Mouse (Mus musculus) midbrain, postnatal 0 days (tissue): Measurements from ENCODE around the gene Hoxa11. TPM values are rescaled to one million over a fixed set of nuclear protein-coding genes. Genes with fewer than 3 reads are reported as not detected.
A peak's percentile ranks its signal among the peaks of the same experiment; 100 is the strongest.

Source experiments
- ATAC-seq: fragments of 200-750 bp; cut with Nextera tagmentation; 2 replicates; pipeline ENCODE4 v1.8.0; 2017; ENCODE audit warnings: moderate number of reproducible peaks, mild to moderate bottlenecking, moderate TSS enrichment, moderate library complexity; ENCODE audit not compliant: low FRiP score
- DNase-seq: peaks from one replicate; pipeline ENCODE4 v3.0.0-alpha.2; 2015; ENCODE audit warnings: low spot score
- H3K27ac ChIP-seq: fragments of 300-500 bp; sonication (generic); 2 replicates; pipeline ENCODE4 v1.5.1; 2014; ENCODE audit warnings: low read depth, mild to moderate bottlenecking, low read length, mixed read lengths
- H3K27me3 ChIP-seq: fragments of 300-500 bp; sonication (generic); 2 replicates; pipeline ENCODE4 v1.6.1; 2014; ENCODE audit warnings: low read length, control low read depth, mixed read lengths; ENCODE audit not compliant: insufficient read depth
- H3K36me3 ChIP-seq: fragments of 300-500 bp; sonication (generic); 2 replicates; pipeline ENCODE4 v1.6.1; 2014; ENCODE audit warnings: low read length, control low read depth, mixed read lengths; ENCODE audit not compliant: insufficient read depth
- H3K4me1 ChIP-seq: fragments of 300-500 bp; sonication (generic); 2 replicates; pipeline ENCODE4 v1.6.1; 2014; ENCODE audit warnings: mild to moderate bottlenecking, control low read depth, antibody characterized with exemption, low read length, mixed read lengths; ENCODE audit not compliant: insufficient read depth
- H3K4me2 ChIP-seq: fragments of 300-500 bp; sonication (generic); 2 replicates; pipeline ENCODE4 v1.6.1; 2014; ENCODE audit warnings: low read depth, mild to moderate bottlenecking, low read length, mixed read lengths; ENCODE audit not compliant: poor library complexity, severe bottlenecking
- H3K4me3 ChIP-seq: fragments of 300-500 bp; sonication (generic); 2 replicates; pipeline ENCODE4 v1.5.1; 2014; ENCODE audit warnings: low read depth, mild to moderate bottlenecking, low read length, moderate library complexity
- H3K9ac ChIP-seq: fragments of 300-500 bp; sonication (generic); replicated peaks from 2 replicates; pipeline ENCODE4 v1.6.1; 2014; ENCODE audit warnings: mild to moderate bottlenecking, low read length, moderate library complexity, mixed read lengths; ENCODE audit not compliant: poor library complexity, severe bottlenecking
- H3K9me3 ChIP-seq: fragments of 300-500 bp; sonication (generic); 2 replicates; pipeline ENCODE4 v1.6.1; 2016; ENCODE audit warnings: low read length, control low read depth
- CTCF ChIP-seq: IDR thresholded peaks from 2 replicates; pipeline ENCODE4 v1.5.1; 2016; ENCODE audit warnings: antibody characterized with exemption, mild to moderate bottlenecking
- WGBS: fragments of 180-500 bp; shearing (Covaris S2); extraction: QIAGEN DNeasy Blood & Tissue Kit; methylation state at CpG from one replicate; pipeline ENCODE4 v1.1.7; 2014; 5-methylcytosine and 5-hydroxymethylcytosine counted together
- polyA plus RNA-seq: library from polyadenylated mRNA; unstranded; fragments of >200 nt; fragmentation: Nextera tagmentation; extraction: Ambion mirVana; gene quantifications from 2 replicates; pipeline ENCODE4 v1.2.1, GENCODE M21; 2015
- total RNA-seq: library from RNA; depleted of rRNA; stranded (reverse); fragments of >200 nt; gene quantifications from 2 replicates; pipeline ENCODE4 v1.2.3, GENCODE M21; 2014

The Hoxa11 gene
- total and polyA plus RNA-seq, 2 experiments from 2014 or later: not detected

DNA sequence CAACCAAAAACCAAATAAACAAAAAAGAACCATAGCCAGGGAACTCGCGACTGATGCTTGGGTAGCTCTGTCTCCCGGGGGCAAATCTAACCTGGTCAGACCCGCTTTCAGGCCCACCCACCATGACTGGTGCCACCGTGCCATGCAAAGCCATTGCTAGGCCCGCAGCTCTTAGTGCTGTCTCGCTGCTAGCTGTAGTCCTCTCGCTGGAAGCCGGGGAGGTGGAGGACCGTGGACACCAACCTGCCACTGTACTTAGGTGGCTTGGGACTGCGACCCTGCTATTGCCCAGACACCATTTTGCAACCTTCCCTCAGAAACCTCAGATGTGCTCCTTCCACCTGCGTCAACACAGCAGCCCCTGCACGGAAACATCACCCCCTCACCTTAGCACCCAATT is 33.6 kb downstream of the Hoxa11 start:
- peaks cover 96% of the 10 kb centered on the region for H3K27me3 ChIP-seq
- H3K4me2 ChIP-seq: no peak overlapping the region

DNA sequence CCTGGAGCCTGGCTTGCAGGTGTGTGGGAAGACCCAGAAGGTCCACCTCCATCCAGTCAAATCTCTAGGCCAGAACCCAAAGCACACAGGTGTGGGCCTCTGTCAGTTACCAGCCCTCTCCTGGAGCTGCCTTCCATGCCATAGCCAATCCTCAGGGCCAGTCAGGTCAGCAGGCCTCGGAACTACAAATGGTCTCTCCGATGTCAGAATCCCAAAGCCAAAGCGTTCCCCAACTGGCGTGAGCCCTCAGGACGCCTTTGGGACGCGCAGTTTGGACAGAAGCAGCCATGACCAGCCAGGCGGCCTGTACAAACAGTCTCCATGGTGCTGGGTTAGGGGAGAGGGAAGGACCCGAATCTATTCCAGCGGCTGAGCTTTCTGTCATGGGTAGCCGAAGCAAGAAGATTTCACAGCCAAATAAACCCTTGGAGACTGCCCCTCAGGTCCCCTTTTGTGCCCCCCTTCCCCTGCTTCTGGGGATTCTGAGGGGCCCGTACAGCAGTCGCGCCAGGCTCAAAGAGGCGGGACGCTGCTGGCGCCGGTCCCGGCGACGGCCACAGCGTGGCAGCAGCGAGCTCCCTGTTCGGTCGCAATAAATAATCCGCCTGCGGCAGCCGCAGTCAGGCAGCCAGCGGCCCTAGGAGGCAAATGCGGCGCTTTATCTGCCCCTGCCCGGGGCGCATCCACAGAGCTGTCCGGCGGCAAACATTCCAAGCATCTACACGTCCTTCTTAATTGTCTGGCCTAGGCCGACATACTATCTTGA is 34.3 kb downstream of the Hoxa11 start:
- peak; percentile 58; the same call in 1 of the 2 replicates for ATAC-seq
- no peaks in the 10 kb centered on the region for H3K4me1 ChIP-seq
- no peak overlapping the region for H3K4me2 ChIP-seq
- H3K9me3 ChIP-seq: no peaks in the 10 kb centered on the region
- H3K27ac ChIP-seq: no peak overlapping the region
- no peaks in the 10 kb centered on the region for H3K36me3 ChIP-seq
- H3K4me3 ChIP-seq: no peak overlapping the region
- no peak overlapping the region for H3K9ac ChIP-seq
- TF ChIP-seq CTCF: peak; percentile 76
- DNase-seq: peak; percentile 86
- H3K27me3 ChIP-seq: peaks cover 96% of the 10 kb centered on the region
- WGBS: under 1% methylated on average over 37 of the region's 37 CpGs

More for the DNA sequence above, 33.6 kb downstream of the Hoxa11 start:
- Histone ChIP-seq H3K27ac (no peak overlapping the region), H3K9ac (no peak overlapping the region), H3K4me3 (no peak overlapping the region), H3K36me3 (no peaks in the 10 kb centered on the region), H3K9me3 (no peaks in the 10 kb centered on the region), H3K4me1 (no peaks in the 10 kb centered on the region)
- 6% methylated on average over 13 of the region's 13 CpGs for WGBS
- DNase-seq (no peak), ATAC-seq (no peak)
- no peak for TF ChIP-seq CTCF

DNA sequence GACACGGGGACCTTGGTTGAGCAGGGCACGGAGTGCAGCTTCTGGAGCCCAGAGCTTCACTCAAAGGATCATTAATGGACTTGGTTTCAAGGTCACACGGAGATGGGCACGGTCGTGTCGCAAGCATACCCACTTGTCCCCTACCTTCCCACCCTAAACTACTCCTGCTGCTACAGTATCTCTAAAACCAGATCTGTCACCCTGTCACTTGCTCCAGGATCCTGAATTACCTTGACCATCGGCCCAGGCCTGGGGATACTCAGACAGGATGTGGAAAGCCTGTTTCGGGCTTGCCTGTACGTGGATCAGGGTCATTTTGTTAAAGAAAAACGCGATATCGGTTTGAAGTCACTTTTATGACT is 35.9 kb downstream of the Hoxa11 start:
- Histone ChIP-seq H3K27me3 (peaks cover 96% of the 10 kb centered on the region), H3K9me3 (no peaks in the 10 kb centered on the region), H3K9ac (no peak overlapping the region), H3K4me1 (no peaks in the 10 kb centered on the region), H3K4me3 (no peak overlapping the region), H3K4me2 (no peak overlapping the region), H3K27ac (no peak overlapping the region), H3K36me3 (no peaks in the 10 kb centered on the region)
- WGBS: 8% methylated on average over 12 of the region's 12 CpGs
- ATAC-seq (no peak), DNase-seq (no peak)
- no peak for TF ChIP-seq CTCF

DNA sequence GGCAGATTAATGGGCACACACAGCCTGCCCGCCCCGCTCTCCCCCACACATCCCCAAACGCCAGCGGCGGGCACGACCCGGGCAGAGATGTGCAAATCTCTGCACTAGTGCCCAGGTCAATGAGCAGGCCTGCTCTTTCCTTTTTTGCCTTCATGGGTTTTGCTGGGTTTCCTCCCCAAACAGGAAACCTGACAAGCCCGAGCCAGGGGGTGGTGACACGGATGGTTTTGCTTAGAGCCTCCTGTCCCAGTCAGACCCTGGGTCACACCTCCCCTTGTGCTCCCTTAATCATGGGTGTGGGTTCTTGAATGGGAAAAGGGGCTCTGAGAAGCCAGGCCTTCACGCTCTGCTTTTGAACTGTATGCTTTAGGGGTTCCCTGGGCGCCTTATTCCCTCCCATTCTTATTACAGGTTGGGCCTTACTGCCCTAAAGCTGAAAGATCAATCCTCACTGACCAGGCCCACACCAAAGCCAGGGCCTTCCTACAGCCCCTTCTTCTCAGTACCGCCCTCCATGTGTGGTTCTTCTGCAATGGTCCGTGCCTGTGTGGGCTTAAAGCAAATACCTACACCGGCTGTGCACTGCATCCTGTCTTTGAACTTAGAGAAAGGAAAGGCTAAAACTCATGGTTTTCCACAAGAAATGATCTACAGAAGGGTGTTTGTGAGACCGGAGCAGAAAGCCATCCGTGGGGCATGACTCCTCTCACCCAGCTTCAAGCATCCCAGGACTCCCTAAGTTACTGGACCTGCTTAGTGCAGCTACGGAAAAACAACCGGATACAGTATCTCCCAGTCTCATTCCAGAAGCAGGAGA is 36.5 kb downstream of the Hoxa11 start:
- TF ChIP-seq CTCF: no peak
- no peaks in the 10 kb centered on the region for H3K9me3 ChIP-seq
- DNase-seq: no peak
- 3% methylated on average over 18 of the region's 18 CpGs for WGBS
- H3K9ac ChIP-seq: no peak overlapping the region
- no peaks in the 10 kb centered on the region for H3K36me3 ChIP-seq
- no peak overlapping the region for H3K27ac ChIP-seq
- no peaks in the 10 kb centered on the region for H3K4me1 ChIP-seq
- H3K4me3 ChIP-seq: no peak overlapping the region
- no peak overlapping the region for H3K4me2 ChIP-seq
- H3K27me3 ChIP-seq: peaks cover 96% of the 10 kb centered on the region
- ATAC-seq: no peak

DNA sequence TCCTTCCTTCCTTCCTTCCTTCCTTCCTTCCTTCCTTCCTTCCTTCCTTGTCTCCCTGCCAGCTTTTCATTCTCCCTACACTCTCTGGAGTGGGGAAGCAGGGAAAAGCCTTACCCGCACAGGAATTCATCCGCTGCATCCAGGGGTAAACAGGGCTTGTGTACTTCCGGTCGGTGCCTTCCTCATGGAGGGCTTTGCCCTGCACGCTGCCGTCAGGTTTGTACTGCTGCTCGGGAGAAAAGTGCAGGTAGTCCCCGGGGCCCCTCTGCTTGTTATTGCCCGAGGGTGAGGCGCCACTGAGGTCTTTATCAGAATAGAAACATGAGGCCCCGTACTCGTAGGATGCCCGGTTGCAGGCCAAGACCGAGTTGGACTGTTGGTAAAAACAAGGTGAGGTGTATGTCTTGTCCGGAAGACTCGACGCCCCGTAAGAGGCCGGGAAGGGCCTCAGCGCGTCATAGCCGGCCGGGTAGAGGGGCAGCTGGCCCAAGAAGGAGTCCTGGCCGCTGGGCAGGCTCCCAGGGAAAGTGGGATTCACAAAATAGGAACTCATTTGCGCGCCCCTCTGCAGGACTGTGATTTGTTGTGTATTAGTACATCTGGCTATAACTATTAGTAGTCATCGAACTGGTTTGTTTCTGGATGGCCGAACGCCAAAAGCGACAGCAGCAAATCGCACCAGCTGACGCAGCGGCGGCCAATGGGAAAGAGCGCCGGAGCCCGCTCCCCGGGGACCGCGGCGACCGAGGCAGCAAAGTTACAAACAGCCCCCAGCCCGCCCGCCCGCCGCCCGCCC is 37.3 kb downstream of the Hoxa11 start, which contains the start of gene Hoxa6:
Hoxa6 (minus strand) TSS at position 651 of the 796 bp plus-strand sequence.
- Histone ChIP-seq H3K27me3 (peaks cover 96% of the 10 kb centered on the region), H3K4me1 (no peaks in the 10 kb centered on the region), H3K9ac (no peak within 1 kb of the TSS), H3K4me2 (no peak within 1 kb of the TSS), H3K4me3 (no peak within 1 kb of the TSS), H3K36me3 (no peaks in the 10 kb centered on the region), H3K9me3 (no peaks in the 10 kb centered on the region), H3K27ac (no peak within 1 kb of the TSS)
- WGBS: under 1% methylated on average over 47 of the region's 47 CpGs
- no peak for ATAC-seq
- DNase-seq: peak; percentile 51
- TF ChIP-seq CTCF: no peak
